Mouse (Mus musculus): ENCODE data around the gene Wap.

GRCm38 (mm10) chr11:6658271-6658670, 19.8 kb upstream of the Wap start, which contains the start of gene Ramp3:
- TF ChIP-seq CTCF (IDR thresholded peaks at IDR 0.05; ENCODE audit: low read depth) = peak; percentile 30; the same call in 1 of the 2 replicates
- no peak for TF ChIP-seq EP300 (optimal IDR thresholded peaks at IDR 0.05)

All from stomach, postnatal 0 days (tissue).